Mouse (Mus musculus): ENCODE results near the gene Spock1.

GRCm38 (mm10) chr13:57686437-57686836 is 221.7 kb downstream of the Spock1 start:
- TF ChIP-seq GATA1 (IDR thresholded peaks at IDR 0.05; ENCODE audit: borderline replicate concordance, low read length) = no peak
- no peak for TF ChIP-seq FLI1 (IDR thresholded peaks at IDR 0.05; ENCODE audit: low read length)

Measured in megakaryocyte, embryonic 14.5 days (primary cell).